Mouse (Mus musculus): Measurements from ENCODE around the gene Ppid. TPM values are rescaled to one million over a fixed set of nuclear protein-coding genes. Genes with fewer than 3 reads are reported as not detected.
A peak's percentile ranks its signal among the peaks of the same experiment; 100 is the strongest.

The Ppid gene
- polyA plus RNA-seq, 1 experiment from 2014 or later, result 168 TPM

GRCm38 (mm10) chr3:79627484-79628181 lies 36.5 kb downstream of the Ppid start:
- H3K27ac ChIP-seq, result no peak overlapping the region
- no peak for ATAC-seq

GRCm38 (mm10) chr3:79628182-79628560 lies 37.0 kb downstream of the Ppid start:
- H3K36me3 ChIP-seq (ENCODE audit: poor library complexity, severe bottlenecking), result peaks cover 19% of the 10 kb centered on the region
- H3K9me3 ChIP-seq (replicated peaks), result peaks cover 4% of the 10 kb centered on the region; the same call in 1 of the 2 replicates
- peak overlapping the region; percentile 59; the same call in 1 of the 2 replicates for H3K27ac ChIP-seq
- WGBS, result under 1% methylated on average over 9 of the region's 9 CpGs
- peak overlapping the region; percentile 76 for H3K4me2 ChIP-seq
- H3K27me3 ChIP-seq, result no peaks in the 10 kb centered on the region
- peak overlapping the region; percentile 75 for H3K9ac ChIP-seq
- peak overlapping the region; percentile 68 for H3K4me3 ChIP-seq
- peaks cover 16% of the 10 kb centered on the region for H3K4me1 ChIP-seq
- ATAC-seq, result no peak

More at GRCm38 (mm10) chr3:79627484-79628181, 36.5 kb downstream of the Ppid start:
- H3K4me1 ChIP-seq, result peaks cover 16% of the 10 kb centered on the region
- peaks cover 17% of the 10 kb centered on the region for H3K36me3 ChIP-seq (ENCODE audit: poor library complexity, severe bottlenecking)
- WGBS, result 30% methylated on average over 10 of the region's 10 CpGs
- peak overlapping the region; percentile 68 for H3K4me3 ChIP-seq
- H3K9ac ChIP-seq, result peak overlapping the region; percentile 75; the same call in 1 of the 2 replicates
- H3K4me2 ChIP-seq, result peak overlapping the region; percentile 76
- H3K9me3 ChIP-seq (replicated peaks), result no peaks in the 10 kb centered on the region
- H3K27me3 ChIP-seq, result no peaks in the 10 kb centered on the region

- peak within 1 kb of the TSS; percentile 80 for H3K27ac ChIP-seq
- no peaks in the 10 kb centered on the region for H3K27me3 ChIP-seq
- under 1% methylated on average over 60 of the region's 60 CpGs for WGBS
- peaks cover 16% of the 10 kb centered on the region for H3K4me1 ChIP-seq
- H3K9ac ChIP-seq, result peak within 1 kb of the TSS; percentile 83
- H3K9me3 ChIP-seq (replicated peaks), result peaks cover 6% of the 10 kb centered on the region; the same call in 1 of the 2 replicates
- H3K4me3 ChIP-seq, result peak within 1 kb of the TSS; percentile 68
- H3K4me2 ChIP-seq, result peak within 1 kb of the TSS; percentile 76
- peaks cover 26% of the 10 kb centered on the region for H3K36me3 ChIP-seq (ENCODE audit: poor library complexity, severe bottlenecking)
- ATAC-seq, result peak; percentile 99
These were observed 37.6 kb downstream of the Ppid start, which contains the start of gene 4930579G24Rik for GRCm38 (mm10) chr3:79628561-79629415. Gene 4930579G24Rik (plus strand): TSS chr3:79629079.

GRCm38 (mm10) chr3:79629416-79629730 lies 38.2 kb downstream of the Ppid start, which contains the start of gene Etfdh:
Gene Etfdh (minus strand): TSS chr3:79629500.
- H3K9ac ChIP-seq, result peak within 1 kb of the TSS; percentile 83
- peak; percentile 47 for ATAC-seq
- WGBS, result under 1% methylated on average over 11 of the region's 11 CpGs
- peaks cover 16% of the 10 kb centered on the region for H3K4me1 ChIP-seq
- no peaks in the 10 kb centered on the region for H3K27me3 ChIP-seq
- peaks cover 6% of the 10 kb centered on the region; the same call in 1 of the 2 replicates for H3K9me3 ChIP-seq (replicated peaks)
- H3K4me2 ChIP-seq, result peak within 1 kb of the TSS; percentile 76
- peaks cover 28% of the 10 kb centered on the region for H3K36me3 ChIP-seq (ENCODE audit: poor library complexity, severe bottlenecking)
- H3K27ac ChIP-seq, result peak within 1 kb of the TSS; percentile 80
- H3K4me3 ChIP-seq, result peak within 1 kb of the TSS; percentile 68

- Histone ChIP-seq H3K4me1 (no peaks in the 10 kb centered on the region), H3K27me3 (no peaks in the 10 kb centered on the region), H3K27ac (no peak overlapping the region), H3K9me3 (replicated peaks) (no peaks in the 10 kb centered on the region), H3K4me2 (no peak overlapping the region), H3K9ac (no peak overlapping the region), H3K36me3 (ENCODE audit: poor library complexity, severe bottlenecking) (no peaks in the 10 kb centered on the region), H3K4me3 (no peak overlapping the region)
- WGBS, result 89% methylated on average over 6 of the region's 6 CpGs
- ATAC-seq, result no peak
These were observed 61.0 kb downstream of the Ppid start for GRCm38 (mm10) chr3:79652129-79652528.

Other genes with a start within 250 kb of the Ppid start
- 3.4 and 4.4 TPM in 2 replicates for gene Fnip2, start 23.5 kb upstream of the Ppid start, polyA plus RNA-seq (2015; fragmentation: Nextera tagmentation; extraction: Ambion mirVana)
- gene 4930579G24Rik, start 37.7 kb downstream of the Ppid start, polyA plus RNA-seq (2015; fragmentation: Nextera tagmentation; extraction: Ambion mirVana), result 15.0 and 15.2 TPM in 2 replicates
- gene Etfdh, start 38.2 kb downstream of the Ppid start, polyA plus RNA-seq (2015; fragmentation: Nextera tagmentation; extraction: Ambion mirVana), result 38.7 and 40.4 TPM in 2 replicates
- gene Rxfp1, start 146.5 kb downstream of the Ppid start, polyA plus RNA-seq (2015; fragmentation: Nextera tagmentation; extraction: Ambion mirVana), result 0.11 TPM in 1 of 2 replicates, not detected in the other